Mouse (Mus musculus) megakaryocyte, embryonic 14.5 days (primary cell): ENCODE measurements around the gene Rep15.

Experiments used
- FLI1 ChIP-seq: IDR thresholded peaks from 2 replicates; pipeline ENCODE4 v1.6.1; 2012; ENCODE audit warnings: low read length, inconsistent platforms, mixed read lengths
- GATA1 ChIP-seq: IDR thresholded peaks from 3 replicates; pipeline ENCODE4 v1.6.1; 2012; ENCODE audit warnings: mixed read lengths, low read length, inconsistent platforms, borderline replicate concordance

DNA sequence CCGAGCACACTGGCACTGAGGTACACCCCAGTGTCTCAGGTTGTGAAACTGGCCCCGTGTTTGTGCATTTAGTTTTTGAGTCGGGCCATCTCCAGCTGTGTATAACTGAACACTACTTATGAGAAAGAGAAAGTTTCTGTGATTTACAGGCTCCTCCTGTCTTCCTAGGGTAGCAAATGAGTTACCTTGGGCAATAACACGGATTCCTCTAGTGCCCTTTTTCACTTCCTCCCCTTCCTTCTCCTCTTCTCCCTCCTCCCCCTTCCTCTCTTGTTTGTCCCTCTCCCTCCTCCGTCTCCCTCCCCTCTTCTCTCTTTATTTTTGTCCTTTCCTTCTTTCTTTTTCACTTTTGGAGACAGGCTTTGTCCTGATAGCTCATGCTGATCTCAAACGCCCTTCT, 20.8 kb upstream of the Rep15 start:
- TF ChIP-seq GATA1 (no peak), FLI1 (no peak)
